Mouse (Mus musculus): ENCODE measurements around the gene Lrrc8d.

- TF ChIP-seq NRF1 (IDR thresholded peaks at IDR 0.05; ENCODE audit: low read depth, low read length) = no peak
- no peak for TF ChIP-seq ZKSCAN1 (IDR thresholded peaks at IDR 0.05; ENCODE audit: borderline replicate concordance, low read depth, low read length)
- TF ChIP-seq ZNF384 (IDR thresholded peaks at IDR 0.05; ENCODE audit: low read depth, low read length) = no peak
- TF ChIP-seq MYC (IDR thresholded peaks at IDR 0.05; ENCODE audit: low read depth, low read length) = 0 out of 2 replicates have a peak, but pooled peaks have one; percentile 40
- TF ChIP-seq ZC3H11A (IDR thresholded peaks at IDR 0.05; ENCODE audit: low read depth, low read length) = no peak
- TF ChIP-seq CTCF (conservative IDR thresholded peaks at IDR 0.05 in 1 of 2, IDR thresholded peaks at IDR 0.05 in 1 of 2; ENCODE audit: low read depth in 2 of 2, low read length in 2 of 2) = no peak
- no peak for TF ChIP-seq GABPA (IDR thresholded peaks at IDR 0.05; ENCODE audit: insufficient replicate concordance, low read depth, low read length)
- TF ChIP-seq MEF2A (IDR thresholded peaks at IDR 0.05; ENCODE audit: borderline replicate concordance, low read depth, low read length) = peak; percentile 93
- TF ChIP-seq RCOR1 (conservative IDR thresholded peaks at IDR 0.05; ENCODE audit: low read depth, low read length) = no peak
- TF ChIP-seq USF1 (IDR thresholded peaks at IDR 0.05; ENCODE audit: low read depth, low read length) = no peak
- TF ChIP-seq PAX5 (IDR thresholded peaks at IDR 0.05; ENCODE audit: low read length) = no peak
- no peak for TF ChIP-seq POLR2A (IDR thresholded peaks at IDR 0.05; ENCODE audit: low read depth, low read length)
- TF ChIP-seq EP300 (IDR thresholded peaks at IDR 0.05; ENCODE audit: low read length) = peak; percentile 36; the same call in 1 of the 2 replicates
- TF ChIP-seq MAX (IDR thresholded peaks at IDR 0.05; ENCODE audit: low read length) = 0 out of 2 replicates have a peak, but pooled peaks have one; percentile 54
These were observed 22.7 kb upstream of the Lrrc8d start for GRCm38 (mm10) chr5:105677071-105677470.

All from CH12.LX (cell line).